Mouse (Mus musculus) kidney, postnatal 0 days (tissue): ENCODE measurements around the gene Sltm. TPM values are rescaled to one million over a fixed set of nuclear protein-coding genes. Genes with fewer than 3 reads are reported as not detected.
A peak's percentile ranks its signal among the peaks of the same experiment; 100 is the strongest.

ENCODE experiments used
- ATAC-seq: fragments of 200-750 bp; cut with Nextera tagmentation; replicated peaks from 2 replicates; pipeline ENCODE4 v1.8.0; 2017; ENCODE audit warnings: low read depth, moderate number of reproducible peaks, moderate TSS enrichment, moderate library complexity; ENCODE audit not compliant: low FRiP score
- DNase-seq: peaks from one replicate; pipeline ENCODE4 v3.0.0-alpha.2; 2016; ENCODE audit warnings: low spot score
- H3K27ac ChIP-seq: fragments of 300-500 bp; sonication (generic); 2 replicates; pipeline ENCODE4 v1.5.1; 2014; ENCODE audit warnings: mild to moderate bottlenecking
- H3K27me3 ChIP-seq: fragments of 300-500 bp; sonication (generic); 2 replicates; pipeline ENCODE4 v1.6.1; 2014; ENCODE audit warnings: low read length, mixed read lengths; ENCODE audit not compliant: insufficient read depth
- H3K36me3 ChIP-seq: fragments of 300-500 bp; sonication (generic); 2 replicates; pipeline ENCODE4 v1.6.1; 2014; ENCODE audit warnings: low read length, mixed read lengths; ENCODE audit not compliant: insufficient read depth
- H3K4me1 ChIP-seq: fragments of 300-500 bp; sonication (generic); replicated peaks from 2 replicates; pipeline ENCODE4 v1.6.1; 2014; ENCODE audit warnings: antibody characterized with exemption, low read length, mixed read lengths; ENCODE audit not compliant: insufficient read depth
- H3K4me2 ChIP-seq: fragments of 300-500 bp; sonication (generic); 2 replicates; pipeline ENCODE4 v1.6.1; 2014; ENCODE audit warnings: mild to moderate bottlenecking, low read length, moderate library complexity, mixed read lengths
- H3K4me3 ChIP-seq: fragments of 300-500 bp; sonication (generic); replicated peaks from 2 replicates; pipeline ENCODE4 v1.5.1; 2014; ENCODE audit warnings: low read depth, low read length
- H3K9ac ChIP-seq: fragments of 300-500 bp; sonication (generic); 2 replicates; pipeline ENCODE4 v1.6.1; 2014; ENCODE audit warnings: low read depth, low read length
- H3K9me3 ChIP-seq: fragments of 300-500 bp; sonication (generic); replicated peaks from 2 replicates; pipeline ENCODE4 v1.6.1; 2016; ENCODE audit warnings: low read length, inconsistent platforms, mixed read lengths
- CTCF ChIP-seq: IDR thresholded peaks from 2 replicates; pipeline ENCODE4 v1.5.1; 2016; ENCODE audit warnings: antibody characterized with exemption, low read depth, mild to moderate bottlenecking, moderate library complexity
- WGBS: fragments of 180-500 bp; shearing (Covaris S2); extraction: QIAGEN DNeasy Blood & Tissue Kit; methylation state at CpG from one replicate; pipeline ENCODE4 v1.1.7; 2014; 5-methylcytosine and 5-hydroxymethylcytosine counted together
- polyA plus RNA-seq: library from polyadenylated mRNA; unstranded; fragments of >200 nt; fragmentation: Nextera tagmentation; extraction: Ambion mirVana; gene quantifications from 2 replicates; pipeline ENCODE4 v1.2.1, GENCODE M21; 2015

Sltm gene
- polyA plus RNA-seq, 1 experiment from 2014 or later: 38.1 TPM

- DNase-seq (no peak), ATAC-seq (no peak)
- H3K4me3 ChIP-seq: no peak overlapping the region
- H3K36me3 ChIP-seq: no peaks in the 10 kb centered on the region
- H3K27ac ChIP-seq: no peak overlapping the region
- H3K4me1 ChIP-seq: 0 out of 2 replicates have a peak, but pooled peaks cover 4% of the 10 kb centered on the region
- H3K4me2 ChIP-seq: no peak overlapping the region
- H3K9me3 ChIP-seq: no peaks in the 10 kb centered on the region
- H3K9ac ChIP-seq: no peak overlapping the region
- no peak for TF ChIP-seq CTCF
- H3K27me3 ChIP-seq: no peaks in the 10 kb centered on the region
- 35% methylated on average over 2 of the region's 2 CpGs for WGBS
These were observed 36.4 kb upstream of the Sltm start for GRCm38 (mm10) chr9:70506186-70506585.

- ATAC-seq (no peak), DNase-seq (no peak)
- Histone ChIP-seq H3K9ac (no peak overlapping the region), H3K27me3 (no peaks in the 10 kb centered on the region), H3K36me3 (no peaks in the 10 kb centered on the region), H3K4me2 (no peak overlapping the region), H3K4me1 (0 out of 2 replicates have a peak, but pooled peaks cover 4% of the 10 kb centered on the region), H3K9me3 (no peaks in the 10 kb centered on the region), H3K4me3 (no peak overlapping the region), H3K27ac (peak overlapping the region; percentile 13; the same call in 1 of the 2 replicates)
- 56% methylated on average over 8 of the region's 8 CpGs for WGBS
- no peak for TF ChIP-seq CTCF
These were observed 35.8 kb upstream of the Sltm start for GRCm38 (mm10) chr9:70506787-70507186.

GRCm38 (mm10) chr9:70509906-70510525 lies 32.5 kb upstream of the Sltm start:
- H3K9me3 ChIP-seq: no peaks in the 10 kb centered on the region
- no peak overlapping the region for H3K4me2 ChIP-seq
- no peaks in the 10 kb centered on the region for H3K27me3 ChIP-seq
- WGBS: 45% methylated on average over 4 of the region's 4 CpGs
- H3K4me3 ChIP-seq: no peak overlapping the region
- H3K9ac ChIP-seq: no peak overlapping the region
- no peaks in the 10 kb centered on the region for H3K36me3 ChIP-seq
- no peak for ATAC-seq
- TF ChIP-seq CTCF: no peak
- no peaks in the 10 kb centered on the region for H3K4me1 ChIP-seq
- no peak overlapping the region for H3K27ac ChIP-seq
- peak; percentile 37 for DNase-seq

GRCm38 (mm10) chr9:70510998-70511583 lies 31.5 kb upstream of the Sltm start:
- Histone ChIP-seq H3K36me3 (no peaks in the 10 kb centered on the region), H3K4me1 (no peaks in the 10 kb centered on the region), H3K9ac (no peak overlapping the region), H3K27ac (no peak overlapping the region), H3K4me3 (no peak overlapping the region), H3K4me2 (no peak overlapping the region), H3K9me3 (no peaks in the 10 kb centered on the region), H3K27me3 (no peaks in the 10 kb centered on the region)
- WGBS: 70% methylated on average over 10 of the region's 10 CpGs
- TF ChIP-seq CTCF: peak; percentile 60
- DNase-seq (no peak), ATAC-seq (no peak)

GRCm38 (mm10) chr9:70511681-70512080 lies 30.9 kb upstream of the Sltm start:
- no peaks in the 10 kb centered on the region for H3K4me1 ChIP-seq
- no peaks in the 10 kb centered on the region for H3K27me3 ChIP-seq
- ATAC-seq (no peak), DNase-seq (no peak)
- no peaks in the 10 kb centered on the region for H3K9me3 ChIP-seq
- H3K4me2 ChIP-seq: no peak overlapping the region
- no peak overlapping the region for H3K9ac ChIP-seq
- 84% methylated on average over 7 of the region's 7 CpGs for WGBS
- H3K36me3 ChIP-seq: no peaks in the 10 kb centered on the region
- no peak overlapping the region for H3K27ac ChIP-seq
- TF ChIP-seq CTCF: no peak
- no peak overlapping the region for H3K4me3 ChIP-seq

GRCm38 (mm10) chr9:70520651-70521050 lies 21.9 kb upstream of the Sltm start:
- H3K4me3 ChIP-seq: no peak overlapping the region
- no peaks in the 10 kb centered on the region for H3K27me3 ChIP-seq
- ATAC-seq: no peak
- no peak overlapping the region for H3K4me2 ChIP-seq
- no peak for DNase-seq
- WGBS: 79% methylated on average over 3 of the region's 3 CpGs
- H3K9ac ChIP-seq: no peak overlapping the region
- H3K4me1 ChIP-seq: no peaks in the 10 kb centered on the region
- no peak for TF ChIP-seq CTCF
- no peaks in the 10 kb centered on the region for H3K36me3 ChIP-seq
- no peak overlapping the region for H3K27ac ChIP-seq
- no peaks in the 10 kb centered on the region for H3K9me3 ChIP-seq

- H3K27me3 ChIP-seq: no peaks in the 10 kb centered on the region
- no peak overlapping the region for H3K9ac ChIP-seq
- ATAC-seq (no peak), DNase-seq (no peak)
- no peak overlapping the region for H3K4me2 ChIP-seq
- H3K4me1 ChIP-seq: no peaks in the 10 kb centered on the region
- no peaks in the 10 kb centered on the region for H3K9me3 ChIP-seq
- no peaks in the 10 kb centered on the region for H3K36me3 ChIP-seq
- H3K4me3 ChIP-seq: no peak overlapping the region
- 93% methylated on average over 3 of the region's 3 CpGs for WGBS
- no peak for TF ChIP-seq CTCF
- no peak overlapping the region for H3K27ac ChIP-seq
These were observed 18.7 kb upstream of the Sltm start for GRCm38 (mm10) chr9:70523813-70524212.
